Mouse (Mus musculus) intestine, postnatal 0 days (tissue): ENCODE results near the gene D5Ertd579e. TPM values are rescaled to one million over a fixed set of nuclear protein-coding genes. Genes with fewer than 3 reads are reported as not detected.
"Not testable (repeated sequence)": the region's sequence is repeated elsewhere in the genome, so short reads cannot be mapped to it uniquely, and the experiment has no call there.

Experiments
- ATAC-seq: fragments of 200-750 bp; cut with Nextera tagmentation; 2 replicates; pipeline ENCODE4 v1.8.0; 2017; ENCODE audit warnings: mild to moderate bottlenecking, moderate TSS enrichment, moderate library complexity
- H3K27ac ChIP-seq: fragments of 300-500 bp; sonication (generic); 2 replicates; pipeline ENCODE4 v1.5.1; 2014; ENCODE audit warnings: mild to moderate bottlenecking, low read depth, low read length, moderate library complexity
- H3K27me3 ChIP-seq: fragments of 300-500 bp; sonication (generic); replicated peaks from 2 replicates; pipeline ENCODE4 v1.6.1; 2014; ENCODE audit warnings: low read length, mixed read lengths; ENCODE audit not compliant: control insufficient read depth, insufficient read depth
- H3K36me3 ChIP-seq: fragments of 300-500 bp; sonication (generic); 2 replicates; pipeline ENCODE4 v1.6.1; 2014; ENCODE audit warnings: mild to moderate bottlenecking, moderate library complexity; ENCODE audit not compliant: control insufficient read depth, insufficient read depth
- H3K4me1 ChIP-seq: fragments of 300-500 bp; sonication (generic); replicated peaks from 2 replicates; pipeline ENCODE4 v1.6.1; 2014; ENCODE audit warnings: antibody characterized with exemption, low read length, mixed read lengths; ENCODE audit not compliant: control insufficient read depth, insufficient read depth
- H3K4me2 ChIP-seq: fragments of 300-500 bp; sonication (generic); replicated peaks from 2 replicates; pipeline ENCODE4 v1.6.1; 2014; ENCODE audit warnings: low read depth, mild to moderate bottlenecking, moderate library complexity
- H3K4me3 ChIP-seq: fragments of 300-500 bp; sonication (generic); 2 replicates; pipeline ENCODE4 v1.5.1; 2014; ENCODE audit warnings: low read depth, low read length
- H3K9ac ChIP-seq: fragments of 300-500 bp; sonication (generic); 2 replicates; pipeline ENCODE4 v1.6.1; 2014; ENCODE audit warnings: mild to moderate bottlenecking, low read depth, low read length
- H3K9me3 ChIP-seq: fragments of 300-500 bp; sonication (generic); 2 replicates; pipeline ENCODE4 v1.6.1; 2016; ENCODE audit warnings: mixed run types; ENCODE audit not compliant: control insufficient read depth
- CTCF ChIP-seq: sonication (generic); IDR thresholded peaks from 2 replicates; pipeline ENCODE4 v1.5.1; 2016; ENCODE audit warnings: low read depth, mild to moderate bottlenecking, control low read depth, antibody characterized with exemption, moderate library complexity
- WGBS: fragments of 180-500 bp; shearing (Covaris S2); extraction: QIAGEN DNeasy Blood & Tissue Kit; methylation state at CpG from one replicate; pipeline ENCODE4 v1.1.7; 2014; 5-methylcytosine and 5-hydroxymethylcytosine counted together
- polyA plus RNA-seq: library from polyadenylated mRNA; unstranded; fragments of >200 nt; fragmentation: Nextera tagmentation; extraction: Ambion mirVana; gene quantifications from 2 replicates; pipeline ENCODE4 v1.2.1, GENCODE M21; 2015

D5Ertd579e gene
- polyA plus RNA-seq, 1 experiment from 2014 or later: 19.6 TPM

DNA sequence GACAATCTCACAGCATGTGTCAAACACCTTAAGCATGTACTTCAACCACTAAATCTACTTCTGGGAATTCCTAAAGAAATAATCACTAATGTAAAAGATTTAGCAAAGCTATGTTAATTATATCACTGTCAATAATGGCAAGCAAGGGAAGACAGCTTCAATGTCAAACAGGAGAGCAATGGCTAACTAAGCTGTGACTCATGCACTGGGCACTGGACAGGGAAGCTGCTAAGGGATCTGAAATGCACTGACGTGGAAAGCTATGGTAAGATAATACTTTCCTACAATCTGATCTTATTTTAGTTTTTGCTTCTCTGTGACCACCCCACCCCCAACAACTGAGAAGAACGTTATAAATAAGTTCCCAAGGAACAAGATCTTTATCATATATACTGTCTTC is 32.5 kb downstream of the D5Ertd579e start:
- 74% methylated on average over 2 of the region's 2 CpGs for WGBS
- no peaks in the 10 kb centered on the region for H3K27me3 ChIP-seq
- 0 out of 2 replicates have a peak, but pooled peaks have one; percentile 13 for ATAC-seq
- H3K27ac ChIP-seq: no peak overlapping the region
- H3K36me3 ChIP-seq: 0 out of 2 replicates have a peak, but pooled peaks cover 5% of the 10 kb centered on the region
- no peak overlapping the region for H3K9ac ChIP-seq
- no peak overlapping the region for H3K4me2 ChIP-seq
- H3K4me1 ChIP-seq: no peaks in the 10 kb centered on the region
- TF ChIP-seq CTCF: no peak
- H3K9me3 ChIP-seq: no peaks in the 10 kb centered on the region
- H3K4me3 ChIP-seq: no peak overlapping the region

DNA sequence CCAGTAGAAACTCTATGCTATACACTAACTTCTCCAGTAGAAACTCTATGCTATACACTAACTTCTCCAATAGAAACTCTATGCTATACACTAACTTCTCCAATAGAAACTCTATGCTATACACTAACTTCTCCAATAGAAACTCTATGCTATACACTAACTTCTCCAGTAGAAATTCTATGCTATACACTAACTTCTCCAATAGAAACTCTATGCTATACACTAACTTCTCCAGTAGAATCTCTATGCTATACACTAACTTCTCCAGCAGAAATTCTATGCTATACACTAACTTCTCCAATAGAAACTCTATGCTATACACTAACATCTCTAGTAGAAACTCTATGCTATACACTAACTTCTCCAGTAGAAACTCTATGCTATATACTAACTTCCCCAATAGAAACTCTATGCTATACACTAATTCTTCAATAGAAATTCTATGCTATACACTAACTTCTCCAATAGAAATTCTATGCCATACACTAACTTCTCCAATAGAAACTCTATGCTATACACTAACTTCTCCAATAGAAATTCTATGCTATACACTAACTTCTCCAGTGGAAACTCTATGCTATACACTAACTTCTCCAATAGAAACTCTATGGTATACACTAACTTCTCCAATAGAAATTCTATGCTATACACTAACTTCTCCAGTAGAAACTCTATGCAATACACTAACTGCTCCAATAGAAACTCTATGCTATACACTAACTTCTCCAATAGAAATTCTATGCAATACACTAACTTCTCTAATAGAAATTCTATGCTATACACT is 34.7 kb downstream of the D5Ertd579e start:
- not testable (repeated sequence) for H3K27me3 ChIP-seq, H3K9me3 ChIP-seq, H3K36me3 ChIP-seq, ATAC-seq, H3K4me2 ChIP-seq, H3K9ac ChIP-seq, H3K4me1 ChIP-seq, H3K27ac ChIP-seq, H3K4me3 ChIP-seq

DNA sequence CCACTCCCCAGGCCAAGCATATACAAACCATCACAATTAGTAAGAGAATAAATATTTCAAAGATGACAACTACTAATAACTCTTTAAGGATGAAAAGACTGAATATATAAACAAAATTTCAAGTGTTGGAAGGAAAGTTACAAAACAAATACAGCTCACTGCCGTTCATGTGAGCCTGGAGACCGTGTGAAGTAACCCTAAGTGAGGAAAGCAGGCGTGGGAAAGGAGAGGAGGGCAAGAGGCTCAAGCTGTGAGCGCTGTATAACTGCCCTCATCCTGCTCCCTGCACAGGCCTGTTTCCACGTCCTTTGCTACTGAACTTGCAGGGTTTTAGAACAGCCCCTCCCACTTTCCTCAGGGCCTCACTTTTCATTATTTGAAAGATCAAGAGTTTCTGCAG is 70.2 kb downstream of the D5Ertd579e start:
- ATAC-seq: no peak
- Histone ChIP-seq H3K4me3 (no peak overlapping the region), H3K4me2 (no peak overlapping the region), H3K9ac (no peak overlapping the region), H3K27me3 (no peaks in the 10 kb centered on the region), H3K4me1 (no peaks in the 10 kb centered on the region; the same call in 1 of the 2 replicates), H3K27ac (no peak overlapping the region), H3K36me3 (peaks cover 16% of the 10 kb centered on the region; the same call in 1 of the 2 replicates), H3K9me3 (no peaks in the 10 kb centered on the region)
- WGBS: 62% methylated on average over 5 of the region's 5 CpGs
- no peak for TF ChIP-seq CTCF

DNA sequence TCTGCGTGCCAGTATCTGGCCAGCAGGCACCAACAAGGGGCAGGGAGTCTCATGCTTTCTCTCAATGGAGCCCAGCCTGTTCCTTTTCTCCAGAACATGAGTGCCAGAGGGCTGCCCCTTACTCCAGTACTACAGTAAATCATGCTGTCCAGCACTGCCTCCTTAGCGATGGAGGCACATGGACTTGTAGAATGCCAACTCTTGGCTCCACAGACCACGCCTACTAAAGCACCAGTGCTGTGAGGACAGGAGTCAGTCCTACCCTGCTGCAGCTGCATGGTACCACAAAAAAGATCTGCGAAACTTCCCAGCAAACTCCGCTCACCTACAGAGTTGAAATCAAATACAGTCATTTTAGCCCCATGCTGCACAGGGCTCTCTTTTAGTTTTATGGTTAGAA is 72.2 kb downstream of the D5Ertd579e start:
- TF ChIP-seq CTCF: no peak
- Histone ChIP-seq H3K9ac (no peak overlapping the region), H3K4me1 (no peaks in the 10 kb centered on the region; the same call in 1 of the 2 replicates), H3K4me2 (no peak overlapping the region), H3K36me3 (peaks cover 15% of the 10 kb centered on the region), H3K27me3 (no peaks in the 10 kb centered on the region), H3K9me3 (no peaks in the 10 kb centered on the region), H3K4me3 (no peak overlapping the region), H3K27ac (no peak overlapping the region)
- WGBS: 85% methylated on average over 5 of the region's 5 CpGs
- ATAC-seq: no peak

DNA sequence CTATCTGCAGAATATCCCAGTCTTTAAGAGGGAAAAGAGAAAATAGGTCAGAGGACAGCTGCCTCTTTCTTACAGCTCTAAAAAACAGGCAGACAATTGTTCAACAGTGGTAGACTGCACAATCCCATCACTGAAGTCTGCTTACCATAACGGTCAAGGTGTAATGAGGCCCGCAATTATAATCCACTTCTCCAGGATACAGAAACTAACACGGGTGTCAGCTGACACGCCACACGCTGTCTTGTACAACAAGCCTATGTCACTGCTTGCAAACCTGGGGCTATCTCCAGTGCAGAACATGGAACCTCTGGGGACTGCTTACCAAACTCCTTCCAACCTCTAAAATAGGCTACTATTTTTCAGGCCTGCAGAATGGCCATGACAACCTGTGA is 74.8 kb downstream of the D5Ertd579e start:
- H3K27ac ChIP-seq: no peak overlapping the region
- H3K4me2 ChIP-seq: no peak overlapping the region
- TF ChIP-seq CTCF: no peak
- no peak overlapping the region for H3K9ac ChIP-seq
- WGBS: 65% methylated on average over 5 of the region's 5 CpGs
- no peak overlapping the region for H3K4me3 ChIP-seq
- no peaks in the 10 kb centered on the region for H3K9me3 ChIP-seq
- H3K27me3 ChIP-seq: no peaks in the 10 kb centered on the region
- peaks cover 28% of the 10 kb centered on the region for H3K36me3 ChIP-seq
- no peaks in the 10 kb centered on the region for H3K4me1 ChIP-seq
- no peak for ATAC-seq

DNA sequence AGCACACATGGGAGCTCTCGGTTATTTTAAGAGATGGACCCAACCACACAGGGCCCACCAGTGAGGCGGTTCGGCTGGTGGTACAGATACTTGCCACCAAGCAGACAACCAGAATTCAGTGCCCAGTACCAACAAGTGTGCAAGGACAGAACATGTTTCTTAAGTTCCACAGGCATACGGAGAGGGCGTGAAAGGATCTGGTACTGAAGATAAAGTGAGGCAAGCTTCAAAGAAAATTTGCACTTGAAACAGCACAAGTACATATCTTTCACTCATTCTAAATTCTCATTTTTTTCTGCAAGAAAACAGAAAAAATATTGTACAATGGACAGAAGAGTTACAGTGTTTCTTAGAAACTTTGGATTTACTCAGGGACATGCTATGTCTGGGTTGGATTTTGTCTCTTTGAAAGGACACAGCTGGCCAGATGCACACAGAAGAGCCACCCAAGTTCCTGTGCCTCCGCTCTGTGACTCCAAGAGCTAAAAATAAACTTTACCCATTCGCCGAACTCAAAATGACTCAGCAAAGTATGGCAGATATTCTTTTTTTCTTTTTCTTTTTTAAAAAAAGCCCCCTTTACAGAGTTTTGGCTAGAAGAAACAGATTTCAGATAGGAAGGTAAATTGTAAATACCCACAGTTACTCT is 75.3 kb downstream of the D5Ertd579e start:
- no peak overlapping the region for H3K4me3 ChIP-seq
- H3K4me1 ChIP-seq: no peaks in the 10 kb centered on the region
- H3K4me2 ChIP-seq: no peak overlapping the region
- ATAC-seq: no peak
- TF ChIP-seq CTCF: no peak
- no peaks in the 10 kb centered on the region for H3K9me3 ChIP-seq
- H3K27me3 ChIP-seq: no peaks in the 10 kb centered on the region
- H3K36me3 ChIP-seq: peaks cover 33% of the 10 kb centered on the region
- no peak overlapping the region for H3K9ac ChIP-seq
- 70% methylated on average over 8 of the region's 8 CpGs for WGBS
- no peak overlapping the region for H3K27ac ChIP-seq
